Mouse (Mus musculus) embryonic facial prominence, embryonic 10.5 days (tissue): Measurements from ENCODE around the gene Ano2. TPM values are rescaled to one million over a fixed set of nuclear protein-coding genes. Genes with fewer than 3 reads are reported as not detected.
A peak's percentile ranks its signal among the peaks of the same experiment; 100 is the strongest.

ENCODE experiments used
- DNase-seq: peaks from one replicate; pipeline ENCODE4 v3.0.0-alpha.2; 2017; ENCODE audit warnings: low spot score
- H3K27ac ChIP-seq: fragments of 300-500 bp; sonication (generic); replicated peaks from 2 replicates; pipeline ENCODE4 v1.5.1; 2016; ENCODE audit warnings: mild to moderate bottlenecking
- H3K27me3 ChIP-seq: fragments of 300-500 bp; sonication (generic); replicated peaks from 2 replicates; pipeline ENCODE4 v1.6.1; 2016; ENCODE audit warnings: low read depth, mild to moderate bottlenecking; ENCODE audit not compliant: poor library complexity, severe bottlenecking
- H3K36me3 ChIP-seq: fragments of 300-500 bp; sonication (generic); replicated peaks from 2 replicates; pipeline ENCODE4 v1.6.1; 2016; ENCODE audit warnings: mild to moderate bottlenecking, moderate library complexity
- H3K4me1 ChIP-seq: fragments of 300-500 bp; sonication (generic); 2 replicates; pipeline ENCODE4 v1.6.1; 2016
- H3K4me3 ChIP-seq: fragments of 300-500 bp; sonication (generic); 2 replicates; pipeline ENCODE4 v1.5.1; 2016; ENCODE audit warnings: mild to moderate bottlenecking, moderate library complexity
- H3K9me3 ChIP-seq: fragments of 300-500 bp; sonication (generic); 2 replicates; pipeline ENCODE4 v1.6.1; 2016; ENCODE audit warnings: mild to moderate bottlenecking
- WGBS: fragments of 180-500 bp; shearing (Covaris S2); methylation state at CpG from one replicate; pipeline ENCODE4 v1.1.7; 2016; 5-methylcytosine and 5-hydroxymethylcytosine counted together
- polyA plus RNA-seq: library from polyadenylated mRNA; unstranded; fragments of >200 nt; fragmentation: Nextera tagmentation; extraction: Ambion mirVana; gene quantifications from 2 replicates; pipeline ENCODE4 v1.2.1, GENCODE M21; 2016

Gene Ano2
- polyA plus RNA-seq, 1 experiment from 2014 or later, result 0.21 TPM

- Histone ChIP-seq H3K9me3 (no peaks in the 10 kb centered on the region), H3K27me3 (no peaks in the 10 kb centered on the region; the same call in 1 of the 2 replicates), H3K36me3 (no peaks in the 10 kb centered on the region), H3K27ac (no peak overlapping the region), H3K4me1 (0 out of 2 replicates have a peak, but pooled peaks cover 4% of the 10 kb centered on the region), H3K4me3 (no peak overlapping the region)
- no peak for DNase-seq
- 91% methylated on average over 4 of the region's 4 CpGs for WGBS
These were observed 181.3 kb downstream of the Ano2 start for GRCm38 (mm10) chr6:125871482-125871881.

GRCm38 (mm10) chr6:125874742-125875141 is 184.5 kb downstream of the Ano2 start:
- no peaks in the 10 kb centered on the region for H3K36me3 ChIP-seq
- no peak for DNase-seq
- H3K9me3 ChIP-seq, result no peaks in the 10 kb centered on the region
- H3K4me3 ChIP-seq, result no peak overlapping the region
- no peaks in the 10 kb centered on the region for H3K4me1 ChIP-seq
- WGBS, result 88% methylated on average over 6 of the region's 6 CpGs
- no peak overlapping the region for H3K27ac ChIP-seq
- H3K27me3 ChIP-seq, result no peaks in the 10 kb centered on the region; the same call in 1 of the 2 replicates

GRCm38 (mm10) chr6:125876884-125877283 is 186.7 kb downstream of the Ano2 start:
- H3K36me3 ChIP-seq, result no peaks in the 10 kb centered on the region
- no peak overlapping the region for H3K4me3 ChIP-seq
- 94% methylated on average over 1 of the region's 1 CpGs for WGBS
- H3K9me3 ChIP-seq, result no peaks in the 10 kb centered on the region
- no peaks in the 10 kb centered on the region for H3K4me1 ChIP-seq
- no peak overlapping the region for H3K27ac ChIP-seq
- DNase-seq, result no peak
- H3K27me3 ChIP-seq, result no peaks in the 10 kb centered on the region

GRCm38 (mm10) chr6:125878671-125879070 is 188.5 kb downstream of the Ano2 start:
- no peak for DNase-seq
- no peak overlapping the region for H3K27ac ChIP-seq
- H3K4me3 ChIP-seq, result no peak overlapping the region
- H3K36me3 ChIP-seq, result no peaks in the 10 kb centered on the region
- 80% methylated on average over 2 of the region's 2 CpGs for WGBS
- no peaks in the 10 kb centered on the region for H3K9me3 ChIP-seq
- H3K4me1 ChIP-seq, result no peaks in the 10 kb centered on the region
- no peaks in the 10 kb centered on the region for H3K27me3 ChIP-seq

- no peak for DNase-seq
- Histone ChIP-seq H3K4me3 (no peak overlapping the region), H3K4me1 (no peaks in the 10 kb centered on the region), H3K36me3 (no peaks in the 10 kb centered on the region), H3K27ac (no peak overlapping the region), H3K27me3 (no peaks in the 10 kb centered on the region), H3K9me3 (no peaks in the 10 kb centered on the region)
- WGBS, result 90% methylated on average over 7 of the region's 7 CpGs
These were observed 189.1 kb downstream of the Ano2 start for GRCm38 (mm10) chr6:125879306-125879705.

GRCm38 (mm10) chr6:125888596-125888995 is 198.4 kb downstream of the Ano2 start:
- WGBS, result 91% methylated on average over 1 of the region's 1 CpGs
- H3K9me3 ChIP-seq, result no peaks in the 10 kb centered on the region
- H3K4me3 ChIP-seq, result no peak overlapping the region
- H3K27me3 ChIP-seq, result no peaks in the 10 kb centered on the region
- no peaks in the 10 kb centered on the region for H3K4me1 ChIP-seq
- no peak overlapping the region for H3K27ac ChIP-seq
- no peaks in the 10 kb centered on the region for H3K36me3 ChIP-seq
- no peak for DNase-seq

GRCm38 (mm10) chr6:125894340-125894739 is 204.1 kb downstream of the Ano2 start:
- no peaks in the 10 kb centered on the region for H3K36me3 ChIP-seq
- H3K27ac ChIP-seq, result no peak overlapping the region
- DNase-seq, result no peak
- 81% methylated on average over 3 of the region's 3 CpGs for WGBS
- H3K27me3 ChIP-seq, result no peaks in the 10 kb centered on the region
- H3K4me3 ChIP-seq, result no peak overlapping the region
- no peaks in the 10 kb centered on the region for H3K9me3 ChIP-seq
- H3K4me1 ChIP-seq, result no peaks in the 10 kb centered on the region

GRCm38 (mm10) chr6:125914446-125914845 is 224.2 kb downstream of the Ano2 start:
- Histone ChIP-seq H3K27ac (no peak overlapping the region), H3K27me3 (no peaks in the 10 kb centered on the region), H3K9me3 (no peaks in the 10 kb centered on the region), H3K4me1 (no peaks in the 10 kb centered on the region), H3K4me3 (no peak overlapping the region), H3K36me3 (no peaks in the 10 kb centered on the region)
- DNase-seq, result no peak
- WGBS, result 80% methylated on average over 9 of the region's 9 CpGs

- DNase-seq, result no peak
- no peaks in the 10 kb centered on the region for H3K9me3 ChIP-seq
- no peaks in the 10 kb centered on the region for H3K27me3 ChIP-seq
- no peaks in the 10 kb centered on the region for H3K36me3 ChIP-seq
- WGBS, result 81% methylated on average over 3 of the region's 3 CpGs
- no peak overlapping the region for H3K4me3 ChIP-seq
- H3K4me1 ChIP-seq, result peaks cover 4% of the 10 kb centered on the region; the same call in 1 of the 2 replicates
- no peak overlapping the region for H3K27ac ChIP-seq
These were observed 232.5 kb downstream of the Ano2 start for GRCm38 (mm10) chr6:125922746-125923145.

GRCm38 (mm10) chr6:125924979-125925378 is 234.8 kb downstream of the Ano2 start:
- Histone ChIP-seq H3K27ac (no peak overlapping the region), H3K9me3 (no peaks in the 10 kb centered on the region), H3K27me3 (no peaks in the 10 kb centered on the region), H3K36me3 (no peaks in the 10 kb centered on the region), H3K4me3 (no peak overlapping the region), H3K4me1 (peaks cover 4% of the 10 kb centered on the region; the same call in 1 of the 2 replicates)
- WGBS, result 69% methylated on average over 2 of the region's 2 CpGs
- no peak for DNase-seq

- Histone ChIP-seq H3K27me3 (no peaks in the 10 kb centered on the region), H3K9me3 (no peaks in the 10 kb centered on the region), H3K27ac (no peak overlapping the region), H3K4me1 (peaks cover 4% of the 10 kb centered on the region; the same call in 1 of the 2 replicates), H3K4me3 (no peak overlapping the region), H3K36me3 (no peaks in the 10 kb centered on the region)
- WGBS, result 94% methylated on average over 3 of the region's 3 CpGs
- DNase-seq, result no peak
These were observed 235.6 kb downstream of the Ano2 start for GRCm38 (mm10) chr6:125925861-125926260.

GRCm38 (mm10) chr6:125931926-125932325 is 241.7 kb downstream of the Ano2 start:
- DNase-seq, result no peak

GRCm38 (mm10) chr6:125954965-125955364 is 264.7 kb downstream of the Ano2 start:
- H3K9me3 ChIP-seq, result no peaks in the 10 kb centered on the region
- H3K27me3 ChIP-seq, result no peaks in the 10 kb centered on the region
- H3K27ac ChIP-seq, result no peak overlapping the region
- DNase-seq, result peak; percentile 73
- peaks cover 6% of the 10 kb centered on the region for H3K4me1 ChIP-seq
- no peak overlapping the region for H3K4me3 ChIP-seq
- no peaks in the 10 kb centered on the region for H3K36me3 ChIP-seq
- WGBS, result 21% methylated on average over 3 of the region's 3 CpGs

More at GRCm38 (mm10) chr6:125931926-125932325, 241.7 kb downstream of the Ano2 start:
- H3K27ac ChIP-seq, result no peak overlapping the region
- 81% methylated on average over 7 of the region's 7 CpGs for WGBS
- H3K27me3 ChIP-seq, result 0 out of 2 replicates have a peak, but pooled peaks cover 3% of the 10 kb centered on the region
- H3K36me3 ChIP-seq, result no peaks in the 10 kb centered on the region
- no peaks in the 10 kb centered on the region for H3K9me3 ChIP-seq
- peaks cover 4% of the 10 kb centered on the region; the same call in 1 of the 2 replicates for H3K4me1 ChIP-seq
- no peak overlapping the region for H3K4me3 ChIP-seq
